7 mouse cellular contexts compared by ENCODE assay signal in the genomic region with DNA sequence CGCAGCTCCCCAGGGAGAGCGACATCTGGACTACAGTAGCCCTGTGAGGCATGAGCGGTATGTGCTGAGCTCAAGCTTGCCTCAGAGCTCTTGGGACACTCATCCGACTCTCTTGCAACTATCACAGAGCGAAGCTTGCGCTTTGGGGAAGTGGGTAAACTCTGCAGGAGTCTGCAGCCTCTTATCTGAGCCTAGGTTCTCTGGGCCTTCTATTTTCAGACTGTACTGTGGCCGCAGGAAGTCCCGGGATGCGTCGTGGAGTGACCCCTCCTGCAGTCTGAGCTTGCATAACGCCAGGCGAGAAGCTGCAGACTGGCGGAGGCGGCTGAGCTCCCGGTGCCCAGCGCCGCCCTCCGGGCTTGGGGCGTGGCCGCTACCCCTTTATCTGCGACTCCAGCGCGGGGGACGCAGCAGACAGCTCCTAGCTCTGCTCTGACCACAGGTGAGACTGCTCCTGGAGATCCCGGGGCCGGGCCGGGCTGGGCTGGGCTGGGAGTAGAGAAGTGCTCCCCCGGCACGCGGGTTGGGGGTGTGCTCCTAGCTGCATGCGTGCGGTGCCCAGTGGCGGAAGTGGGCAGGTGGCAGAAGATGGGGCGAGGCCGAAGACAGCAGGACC. TPM values are rescaled to one million over a fixed set of nuclear protein-coding genes. Genes with fewer than 3 reads are reported as not detected.
DNase-seq lines count a peak whose midpoint lies in the region; ATAC-seq and TF ChIP-seq lines count a peak whose summit lies in the region.

A gene (plus strand): TSS at position 103 of the 616 bp plus-strand sequence.

- peak; percentile 27; the same call in 1 of the 2 replicates for TF ChIP-seq CTCF in intestine, postnatal 0 days (IDR thresholded peaks at IDR 0.05; ENCODE audit: low read depth)

- peak within 1 kb of the TSS; percentile 98 for H3K4me2 ChIP-seq in embryonic facial prominence, embryonic 12.5 days (replicated peaks)
- H3K4me2 ChIP-seq in intestine, postnatal 0 days (replicated peaks; ENCODE audit: low read depth) = peak within 1 kb of the TSS; percentile 86

- DNase-seq in adrenal gland, postnatal 36 days = peak; percentile 90 to 93
- peak; percentile 99 for DNase-seq in heart, adult 11 months
- peak; percentile 62 for DNase-seq in limb, embryonic 10.5 days (ENCODE audit: low spot score)
- peak; percentile 62 for DNase-seq in midbrain, embryonic 10.5 days (ENCODE audit: low spot score)
- DNase-seq in right cerebral cortex, postnatal 36 days (ENCODE audit: low spot score in 2 of 2) = peak; percentile 72 to 84

- no peaks in the 10 kb centered on the region for H3K36me3 ChIP-seq in embryonic facial prominence, embryonic 12.5 days
- no peaks in the 10 kb centered on the region for H3K36me3 ChIP-seq in intestine, postnatal 0 days (ENCODE audit: control insufficient read depth, insufficient read depth)
- no peaks in the 10 kb centered on the region for H3K36me3 ChIP-seq in limb, embryonic 10.5 days
- no peaks in the 10 kb centered on the region for H3K36me3 ChIP-seq in midbrain, embryonic 10.5 days

- 4% methylated on average over 35 of the region's 35 CpGs for WGBS in embryonic facial prominence, embryonic 12.5 days
- WGBS in intestine, postnatal 0 days = 6% methylated on average over 35 of the region's 35 CpGs
- WGBS in limb, embryonic 10.5 days = 3% methylated on average over 35 of the region's 35 CpGs
- 3% methylated on average over 35 of the region's 35 CpGs for WGBS in midbrain, embryonic 10.5 days

- peaks cover 28% of the 10 kb centered on the region for H3K4me1 ChIP-seq in embryonic facial prominence, embryonic 12.5 days
- H3K4me1 ChIP-seq in intestine, postnatal 0 days (replicated peaks; ENCODE audit: control insufficient read depth, insufficient read depth, low read length) = peaks cover 21% of the 10 kb centered on the region; the same call in 1 of the 2 replicates
- peaks cover 24% of the 10 kb centered on the region for H3K4me1 ChIP-seq in limb, embryonic 10.5 days
- H3K4me1 ChIP-seq in midbrain, embryonic 10.5 days = peaks cover 39% of the 10 kb centered on the region

- peak within 1 kb of the TSS; percentile 52 for H3K4me3 ChIP-seq in embryonic facial prominence, embryonic 12.5 days
- peak within 1 kb of the TSS; percentile 46 for H3K4me3 ChIP-seq in intestine, postnatal 0 days (ENCODE audit: low read depth, low read length)
- H3K4me3 ChIP-seq in limb, embryonic 10.5 days = peak within 1 kb of the TSS; percentile 72
- peak within 1 kb of the TSS; percentile 75 for H3K4me3 ChIP-seq in midbrain, embryonic 10.5 days

- H3K9me3 ChIP-seq in embryonic facial prominence, embryonic 12.5 days = no peaks in the 10 kb centered on the region
- no peaks in the 10 kb centered on the region for H3K9me3 ChIP-seq in intestine, postnatal 0 days (ENCODE audit: control insufficient read depth)
- no peaks in the 10 kb centered on the region for H3K9me3 ChIP-seq in limb, embryonic 10.5 days (replicated peaks)
- H3K9me3 ChIP-seq in midbrain, embryonic 10.5 days (replicated peaks) = no peaks in the 10 kb centered on the region

- no peaks in the 10 kb centered on the region for H3K27me3 ChIP-seq in embryonic facial prominence, embryonic 12.5 days
- no peaks in the 10 kb centered on the region for H3K27me3 ChIP-seq in intestine, postnatal 0 days (replicated peaks; ENCODE audit: control insufficient read depth, insufficient read depth, low read length)
- peaks cover 20% of the 10 kb centered on the region for H3K27me3 ChIP-seq in limb, embryonic 10.5 days (ENCODE audit: low read depth, poor library complexity, severe bottlenecking)
- H3K27me3 ChIP-seq in midbrain, embryonic 10.5 days (ENCODE audit: low read depth, poor library complexity, severe bottlenecking) = peaks cover 27% of the 10 kb centered on the region

- no peak within 1 kb of the TSS for H3K27ac ChIP-seq in embryonic facial prominence, embryonic 12.5 days
- H3K27ac ChIP-seq in intestine, postnatal 0 days (ENCODE audit: low read depth, low read length) = peak within 1 kb of the TSS; percentile 85
- peak within 1 kb of the TSS; percentile 78 for H3K27ac ChIP-seq in limb, embryonic 10.5 days
- H3K27ac ChIP-seq in midbrain, embryonic 10.5 days (replicated peaks) = peak within 1 kb of the TSS; percentile 82

- ATAC-seq in embryonic facial prominence, embryonic 12.5 days (ENCODE audit: insufficient number of reproducible peaks, insufficient read depth, low FRiP score, low TSS enrichment) = no peak; the same call in 1 of the 2 replicates
- peak; percentile 46 for ATAC-seq in intestine, postnatal 0 days

- peak within 1 kb of the TSS; percentile 57 for H3K9ac ChIP-seq in embryonic facial prominence, embryonic 12.5 days
- peak within 1 kb of the TSS; percentile 62 for H3K9ac ChIP-seq in intestine, postnatal 0 days (ENCODE audit: low read depth, low read length)

RNA-seq across cellular contexts. Expression of the gene that starts here (rescaled TPM):
- 10 to 100 TPM; 38.7 to 56.9 TPM for total RNA-seq in adrenal gland, postnatal 36 days (2021)
- polyA plus RNA-seq in embryonic facial prominence, embryonic 12.5 days (2016; fragmentation: Nextera tagmentation; extraction: Ambion mirVana) = 3.3 and 3.4 TPM in 2 replicates
- polyA plus RNA-seq in intestine, postnatal 0 days (2015; fragmentation: Nextera tagmentation; extraction: Ambion mirVana) = 62.6 and 70.3 TPM in 2 replicates
- polyA plus RNA-seq in limb, embryonic 10.5 days (2016; fragmentation: Nextera tagmentation; extraction: Ambion mirVana) = 1.2 TPM in 2 replicates
- 3.5 and 3.6 TPM in 2 replicates for polyA plus RNA-seq in midbrain, embryonic 10.5 days (2016; fragmentation: Nextera tagmentation; extraction: Ambion mirVana)

Comparison
In these comparisons a context has a peak if more than half of its experiments do, and no peak if none do; other contexts are left out.
1. RNA of the gene that starts here (polyA plus RNA-seq): 62.6 to 70.3 TPM in intestine, postnatal 0 days; 3.5 to 3.6 TPM in midbrain, embryonic 10.5 days, 3.3 to 3.4 TPM in embryonic facial prominence, embryonic 12.5 days and 1.2 TPM in limb, embryonic 10.5 days; every median in the first group is over 10 times any median in the second.
2. Peak in every context shown above with its lines, with median percentiles within 50 percentile points of each other: DNase-seq and H3K4me3 ChIP-seq.